Mouse (Mus musculus): ENCODE measurements at regions not wholly inside any gene's neighbourhood (a gene's known extent, or its start where the extent isn't known, plus 50 kb on each side); places are given as distances from the start of the nearest gene placed in this dataset.

DNA sequence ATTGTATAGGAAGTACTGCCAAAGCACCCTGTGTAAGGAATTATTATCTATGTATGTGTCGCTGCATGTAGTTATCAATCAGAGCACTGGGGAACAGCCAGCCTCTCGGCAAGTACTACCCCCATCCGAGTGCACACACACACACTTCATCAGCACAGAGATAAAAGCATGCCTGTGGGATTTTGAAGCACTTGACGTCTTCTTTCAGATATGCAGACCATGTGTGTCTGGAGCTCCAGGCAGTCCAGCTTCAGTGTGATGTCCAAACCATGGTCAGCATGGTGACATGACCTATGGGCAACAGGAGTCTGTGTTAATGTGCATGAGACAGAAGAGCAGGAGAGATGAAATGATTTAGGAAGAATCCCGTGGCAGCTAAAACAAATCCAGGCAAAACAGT is 281.4 kb upstream of the Kif2a start:
- CTCF ChIA-PET: no interaction called here
- H3K27me3 ChIP-seq: peaks cover 17% of the 10 kb centered on the region
- no peak for ATAC-seq
- DNase-seq (ENCODE audit: low read depth, low spot score): no peak
- in situ Hi-C loops (cut with MboI; ENCODE audit: low pct_unique_long_range_greater_than_20kb): no loop called here
- POLR2A ChIA-PET: no interaction called here
- no peak for TF ChIP-seq CTCF (IDR thresholded peaks at IDR 0.05)

DNA sequence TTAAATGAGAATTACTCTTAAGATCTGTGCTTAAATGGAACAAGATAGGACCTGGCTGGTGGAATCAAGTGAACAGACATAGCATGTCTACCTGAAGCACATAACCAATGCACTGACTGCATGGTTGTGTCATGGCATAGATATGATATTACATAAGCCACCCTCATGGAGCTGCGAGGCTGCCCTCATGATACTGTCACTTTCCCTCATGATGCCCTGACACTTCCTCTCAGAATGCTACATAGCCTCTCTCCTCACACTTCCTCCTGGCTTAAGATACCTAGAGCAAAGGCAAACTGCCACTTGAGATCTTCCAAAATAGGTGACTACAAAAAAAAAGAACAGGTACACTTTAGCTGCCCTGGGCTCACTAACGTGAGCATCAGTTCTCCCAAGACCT is 278.9 kb upstream of the Kif2a start:
- ATAC-seq: no peak
- TF ChIP-seq CTCF (IDR thresholded peaks at IDR 0.05): no peak
- DNase-seq (ENCODE audit: low read depth, low spot score): no peak
- in situ Hi-C loops (cut with MboI; ENCODE audit: low pct_unique_long_range_greater_than_20kb): no loop called here
- H3K27me3 ChIP-seq: peaks cover 17% of the 10 kb centered on the region
- ChIA-PET POLR2A (no interaction called here), CTCF (no interaction called here)

DNA sequence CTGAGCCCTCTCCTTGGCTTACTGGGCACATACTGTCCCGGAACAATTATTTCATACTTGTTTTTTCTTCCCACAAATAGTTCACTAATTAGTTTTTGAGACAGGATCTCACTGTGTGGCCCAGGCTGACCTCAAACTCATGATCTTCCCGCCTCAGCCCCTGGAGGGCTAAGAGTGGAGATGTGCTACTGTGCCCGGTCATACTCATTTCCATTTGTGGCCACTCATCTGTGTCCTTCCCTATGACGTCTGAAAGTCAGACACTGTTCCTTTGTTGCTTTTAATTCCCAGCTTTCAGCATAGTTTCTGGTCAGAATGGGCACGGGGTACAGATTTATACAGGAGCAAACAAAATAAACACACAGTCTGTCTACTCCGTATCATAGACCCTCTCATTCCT is 242.7 kb upstream of the Kif2a start:
- in situ Hi-C loops (cut with MboI; ENCODE audit: low pct_unique_long_range_greater_than_20kb): no loop called here
- no peak for TF ChIP-seq CTCF (IDR thresholded peaks at IDR 0.05)
- peaks cover 3% of the 10 kb centered on the region for H3K27me3 ChIP-seq
- ChIA-PET POLR2A (no interaction called here), CTCF (no interaction called here)
- ATAC-seq: no peak
- DNase-seq (ENCODE audit: low read depth, low spot score): no peak

DNA sequence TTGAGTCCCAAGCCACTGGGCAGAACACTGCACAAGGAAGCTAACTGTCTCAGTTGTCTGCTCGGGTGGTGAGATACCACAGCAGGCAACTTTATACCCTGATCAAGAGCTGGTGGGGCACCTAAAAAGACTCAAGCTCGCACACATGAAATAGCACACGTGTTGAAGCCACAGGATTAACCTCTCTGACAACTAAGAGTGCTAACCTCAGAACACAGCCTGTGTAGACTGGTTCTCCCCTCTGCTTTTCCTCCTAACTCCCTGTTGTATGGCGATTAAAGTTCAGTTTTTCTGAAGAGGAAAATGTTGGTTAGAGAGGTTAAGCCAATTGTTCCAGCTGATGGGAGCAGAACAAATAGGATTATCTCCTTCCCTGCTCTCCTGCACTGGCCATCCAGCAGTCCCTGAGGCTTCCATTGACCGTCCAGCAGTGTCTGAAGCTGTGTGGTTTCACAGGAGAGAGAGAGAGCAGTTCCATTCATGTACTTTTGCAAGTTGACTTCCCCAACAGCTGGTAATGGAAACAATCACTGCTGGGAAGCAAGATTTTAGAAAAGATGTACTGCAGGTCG is 239.6 kb upstream of the Kif2a start:
- ATAC-seq (no peak), DNase-seq (ENCODE audit: low read depth, low spot score) (no peak)
- H3K27me3 ChIP-seq: no peaks in the 10 kb centered on the region
- in situ Hi-C loops (cut with MboI; ENCODE audit: low pct_unique_long_range_greater_than_20kb): no loop called here
- TF ChIP-seq CTCF (IDR thresholded peaks at IDR 0.05): no peak
- POLR2A ChIA-PET: no interaction called here
- CTCF ChIA-PET: no interaction called here

DNA sequence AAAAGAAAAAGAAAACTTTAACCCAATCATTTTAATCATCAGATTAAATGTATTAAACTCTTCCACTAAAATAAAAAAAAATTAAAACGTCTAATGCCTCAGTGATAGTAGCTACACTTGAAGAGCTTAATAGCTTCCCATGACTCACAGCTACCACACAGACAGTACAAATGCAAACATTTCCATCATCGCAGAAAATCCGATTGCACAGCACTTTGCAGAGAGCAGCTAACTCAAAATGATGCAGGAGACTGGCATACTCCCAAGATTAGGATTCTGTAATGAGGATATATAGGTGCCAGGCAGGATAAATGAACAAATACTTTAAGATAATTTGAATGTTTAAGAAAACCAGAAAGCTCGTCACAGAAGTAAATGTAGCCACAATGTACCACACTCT is 238.3 kb upstream of the Kif2a start:
- POLR2A ChIA-PET: no interaction called here
- TF ChIP-seq CTCF (IDR thresholded peaks at IDR 0.05): no peak
- CTCF ChIA-PET: no interaction called here
- ATAC-seq (no peak), DNase-seq (ENCODE audit: low read depth, low spot score) (no peak)
- in situ Hi-C loops (cut with MboI; ENCODE audit: low pct_unique_long_range_greater_than_20kb): no loop called here
- H3K27me3 ChIP-seq: no peaks in the 10 kb centered on the region

DNA sequence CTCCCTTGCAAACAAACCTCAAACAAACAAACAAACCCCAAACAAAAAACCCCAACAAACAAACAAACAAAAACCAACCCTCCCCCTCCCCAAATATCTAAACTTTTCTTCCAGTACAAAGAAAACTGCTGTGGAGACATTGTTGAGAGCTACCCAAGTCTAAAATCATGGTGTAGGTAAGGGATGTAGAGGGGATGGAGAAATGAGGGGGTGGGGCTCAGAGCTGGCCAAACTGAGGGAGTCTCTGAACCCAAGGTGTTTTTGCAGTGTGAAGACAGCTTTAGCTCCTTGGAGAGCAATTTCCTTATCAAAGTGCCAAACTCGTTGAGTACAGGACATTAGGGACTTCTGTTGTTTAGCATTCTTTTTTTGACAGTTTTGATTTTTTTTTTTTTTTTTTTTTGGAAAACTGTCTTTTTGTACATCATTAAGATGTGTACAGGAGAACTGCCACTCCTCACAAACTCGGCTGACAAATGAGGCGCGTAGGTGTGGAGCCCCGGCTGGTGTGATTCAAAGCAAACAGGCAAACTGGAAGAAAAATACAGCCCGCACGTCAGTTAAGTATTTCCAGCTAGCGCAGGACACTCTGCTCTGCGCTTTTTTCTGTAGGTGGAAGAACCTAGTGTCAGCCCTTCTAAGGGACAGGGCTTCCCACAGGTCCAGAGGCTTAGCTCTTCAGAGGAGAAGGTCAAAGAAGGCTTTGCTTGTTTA is 226.0 kb upstream of the Kif2a start:
- no peak for ATAC-seq
- peaks cover 15% of the 10 kb centered on the region for H3K27me3 ChIP-seq

DNA sequence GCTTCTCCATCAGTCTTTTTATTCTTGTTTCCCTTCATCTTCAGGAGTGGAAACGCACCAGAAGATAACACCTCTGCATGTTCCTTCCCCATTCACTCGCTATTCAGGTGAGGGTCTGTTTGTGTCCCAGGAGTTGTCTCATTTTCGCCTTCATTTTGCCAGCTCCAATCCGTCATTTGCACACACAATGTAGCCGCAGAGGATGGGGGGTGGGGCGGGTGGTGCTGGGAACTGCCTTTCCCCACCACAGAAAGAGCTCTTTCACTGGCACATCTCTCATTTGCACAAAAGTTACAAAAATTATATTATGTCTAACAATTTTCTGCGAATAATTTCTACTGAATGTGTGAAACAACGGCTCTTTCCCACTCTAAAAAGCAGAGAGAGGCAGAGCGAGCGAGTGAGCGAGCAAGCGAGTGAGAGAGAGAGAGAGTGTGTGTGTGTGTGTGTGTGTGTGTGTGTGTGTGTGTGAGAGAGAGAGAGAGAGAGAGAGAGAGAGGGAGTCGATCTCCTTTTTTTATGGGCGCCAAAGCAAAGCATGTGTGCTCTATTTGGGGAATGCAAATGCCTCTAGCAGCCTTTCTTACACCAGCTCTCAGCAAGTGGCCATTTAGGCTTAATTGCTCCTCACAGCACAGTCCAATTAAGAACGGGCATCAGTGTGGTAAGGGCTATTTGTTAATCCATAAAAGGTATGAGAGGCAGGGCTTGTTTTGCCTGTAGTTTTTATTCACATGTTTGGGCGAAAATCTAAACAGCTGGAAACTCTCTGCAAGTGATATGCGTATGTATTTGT is 225.2 kb upstream of the Kif2a start:
- ChIA-PET CTCF (no interaction called here), POLR2A (no interaction called here)
- peaks cover 15% of the 10 kb centered on the region for H3K27me3 ChIP-seq
- TF ChIP-seq CTCF (IDR thresholded peaks at IDR 0.05): no peak
- no peak for DNase-seq (ENCODE audit: low read depth, low spot score)
- ATAC-seq: no peak
- in situ Hi-C loops (cut with MboI; ENCODE audit: low pct_unique_long_range_greater_than_20kb): no loop called here

More for the DNA sequence above, 226.0 kb upstream of the Kif2a start:
- TF ChIP-seq CTCF (IDR thresholded peaks at IDR 0.05): no peak
- in situ Hi-C loops (cut with MboI; ENCODE audit: low pct_unique_long_range_greater_than_20kb): no loop called here
- ChIA-PET CTCF (interaction anchor here (1.5 kb wide), 1 partner anchor 18 kb away, joined by 3 read pairs; no protein-coding TSS in a partner anchor), POLR2A (no interaction called here)
- DNase-seq (ENCODE audit: low read depth, low spot score): no peak

DNA sequence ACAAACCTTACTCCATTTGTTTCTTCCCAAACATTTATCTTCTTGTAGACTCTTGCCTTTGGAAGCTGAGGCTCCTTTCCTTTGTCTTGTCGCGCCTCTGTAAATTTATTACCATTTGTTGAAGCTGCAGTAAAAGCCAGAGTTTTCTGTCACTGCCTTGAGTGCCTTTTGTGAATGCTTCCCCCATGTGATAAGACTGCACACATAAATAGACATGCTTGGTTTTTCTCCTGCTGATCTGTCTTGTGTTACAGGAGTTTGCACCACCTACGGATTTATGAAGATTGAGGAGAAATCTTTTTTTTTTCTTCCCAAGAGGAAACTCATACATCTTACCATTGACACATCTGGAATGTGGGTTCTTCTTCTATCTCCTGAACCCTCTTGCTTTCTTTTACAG is 222.2 kb upstream of the Kif2a start:
- ChIA-PET CTCF (no interaction called here), POLR2A (no interaction called here)
- in situ Hi-C loops (cut with MboI; ENCODE audit: low pct_unique_long_range_greater_than_20kb): no loop called here
- TF ChIP-seq CTCF (IDR thresholded peaks at IDR 0.05): no peak
- ATAC-seq (no peak), DNase-seq (ENCODE audit: low read depth, low spot score) (no peak)
- H3K27me3 ChIP-seq: peaks cover 16% of the 10 kb centered on the region

DNA sequence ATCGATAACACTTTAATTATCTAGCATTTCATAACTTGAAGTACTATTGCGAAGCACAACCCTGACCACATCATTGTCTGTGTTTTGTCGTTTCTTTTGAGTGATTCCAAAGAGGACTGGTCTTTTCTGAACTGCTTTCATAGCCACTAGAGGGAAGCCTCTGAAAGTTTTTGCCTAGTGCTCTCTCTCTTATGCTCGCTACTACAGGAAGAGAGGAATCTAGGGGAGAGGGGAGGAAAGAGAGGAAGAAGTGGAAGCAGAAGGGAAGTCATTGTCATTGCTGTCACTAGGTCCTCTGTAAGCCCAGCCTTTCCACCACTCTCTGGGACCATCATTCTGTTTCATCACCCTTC is 217.1 kb upstream of the Kif2a start:
- no peak for ATAC-seq
- in situ Hi-C loops (cut with MboI; ENCODE audit: low pct_unique_long_range_greater_than_20kb): no loop called here
- TF ChIP-seq CTCF (IDR thresholded peaks at IDR 0.05): no peak

DNA sequence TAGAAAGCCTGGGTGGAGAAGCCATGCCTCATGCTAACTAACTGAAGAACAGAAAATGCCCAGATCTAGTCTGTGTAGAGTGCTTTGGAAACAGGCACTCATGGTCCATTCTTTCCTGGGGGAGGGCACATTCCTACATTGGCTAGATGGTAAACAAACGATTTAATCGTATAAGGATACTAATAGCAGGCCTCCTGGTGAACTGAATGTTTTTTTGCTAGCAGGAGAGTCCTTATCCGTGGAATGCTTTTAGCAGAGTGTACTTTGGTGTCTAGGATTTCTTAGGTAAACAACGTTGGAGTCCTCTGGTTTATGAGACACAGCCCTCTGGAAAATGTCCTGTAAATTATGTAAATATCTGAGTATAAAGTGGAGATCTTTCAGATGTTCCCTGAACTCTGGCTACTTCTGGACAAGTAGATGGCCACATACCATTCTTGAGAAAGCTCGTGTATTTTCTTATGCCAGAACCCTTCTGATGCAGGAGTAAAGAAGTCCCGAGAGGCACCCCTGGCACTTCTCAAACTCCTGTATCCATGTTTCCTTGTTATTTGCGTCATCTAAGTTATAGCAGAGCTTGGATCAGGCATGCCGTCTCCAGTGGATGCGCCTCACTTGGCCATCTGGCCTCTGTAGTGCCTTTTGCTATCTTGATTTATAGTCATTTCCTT is 216.6 kb upstream of the Kif2a start:
- in situ Hi-C loops (cut with MboI; ENCODE audit: low pct_unique_long_range_greater_than_20kb): no loop called here
- DNase-seq (ENCODE audit: low read depth, low spot score) (no peak), ATAC-seq (no peak)
- TF ChIP-seq CTCF (IDR thresholded peaks at IDR 0.05): no peak
- H3K27me3 ChIP-seq: peaks cover 8% of the 10 kb centered on the region
- ChIA-PET POLR2A (no interaction called here), CTCF (no interaction called here)

More for the DNA sequence above, 217.1 kb upstream of the Kif2a start:
- POLR2A ChIA-PET: no interaction called here
- H3K27me3 ChIP-seq: peaks cover 8% of the 10 kb centered on the region
- DNase-seq (ENCODE audit: low read depth, low spot score): no peak
- CTCF ChIA-PET: no interaction called here

DNA sequence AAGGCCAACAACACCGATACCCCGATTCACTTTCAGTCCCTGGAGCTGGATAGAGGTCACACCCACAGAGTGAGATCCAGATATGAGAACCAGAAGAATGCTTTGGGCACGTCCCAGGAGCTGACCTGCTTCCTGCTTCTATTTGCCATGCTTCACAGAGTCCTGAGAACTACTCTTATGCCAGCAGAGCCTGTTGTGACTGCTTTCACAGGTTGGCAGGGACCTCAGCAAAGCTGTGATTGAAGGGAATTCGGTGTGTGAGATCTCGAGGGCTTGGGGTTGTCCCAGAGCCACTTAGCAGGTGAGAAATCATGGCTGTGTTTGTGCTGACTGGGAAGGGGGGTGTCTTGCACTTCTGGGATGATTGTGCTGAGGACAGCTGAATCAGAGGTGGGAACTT is 197.5 kb upstream of the Kif2a start:
- ChIA-PET POLR2A (no interaction called here), CTCF (no interaction called here)
- ATAC-seq (no peak), DNase-seq (ENCODE audit: low read depth, low spot score) (no peak)
- no peak for TF ChIP-seq CTCF (IDR thresholded peaks at IDR 0.05)
- H3K27me3 ChIP-seq: peaks cover 8% of the 10 kb centered on the region
- in situ Hi-C loops (cut with MboI; ENCODE audit: low pct_unique_long_range_greater_than_20kb): no loop called here
